Mouse (Mus musculus): ENCODE data around the gene Ercc2. TPM values are rescaled to one million over a fixed set of nuclear protein-coding genes. Genes with fewer than 3 reads are reported as not detected.
A peak's percentile ranks its signal among the peaks of the same experiment; 100 is the strongest.

Gene Ercc2
- polyA plus RNA-seq, 1 experiment from 2014 or later: 19.3 TPM

- Histone ChIP-seq H3K36me3 (peaks cover 14% of the 10 kb centered on the region), H3K27me3 (ENCODE audit: insufficient read depth, poor library complexity, severe bottlenecking) (peaks cover 57% of the 10 kb centered on the region)
These were observed 39.2 kb downstream of the Ercc2 start for GRCm38 (mm10) chr7:19420821-19421636.

GRCm38 (mm10) chr7:19423083-19423482 is 41.3 kb downstream of the Ercc2 start:
- H3K4me3 ChIP-seq: no peak overlapping the region
- no peaks in the 10 kb centered on the region; the same call in 1 of the 2 replicates for H3K9me3 ChIP-seq
- WGBS: 86% methylated on average over 3 of the region's 3 CpGs
- H3K4me1 ChIP-seq: peaks cover 15% of the 10 kb centered on the region
- peaks cover 35% of the 10 kb centered on the region for H3K36me3 ChIP-seq
- DNase-seq (ENCODE audit: low spot score): no peak
- H3K27ac ChIP-seq: no peak overlapping the region
- H3K27me3 ChIP-seq (ENCODE audit: insufficient read depth, poor library complexity, severe bottlenecking): peaks cover 40% of the 10 kb centered on the region

More at GRCm38 (mm10) chr7:19420821-19421636, 39.2 kb downstream of the Ercc2 start:
- WGBS: 12% methylated on average over 43 of the region's 43 CpGs
- no peak overlapping the region for H3K27ac ChIP-seq
- peaks cover 26% of the 10 kb centered on the region for H3K4me1 ChIP-seq
- no peaks in the 10 kb centered on the region; the same call in 1 of the 2 replicates for H3K9me3 ChIP-seq
- peak; percentile 96 for DNase-seq (ENCODE audit: low spot score)
- peak overlapping the region; percentile 57 for H3K4me3 ChIP-seq

GRCm38 (mm10) chr7:19424051-19424450 is 42.2 kb downstream of the Ercc2 start:
- no peak overlapping the region for H3K27ac ChIP-seq
- peaks cover 44% of the 10 kb centered on the region for H3K36me3 ChIP-seq
- 57% methylated on average over 4 of the region's 4 CpGs for WGBS

GRCm38 (mm10) chr7:19426349-19426748 is 44.5 kb downstream of the Ercc2 start:
- Histone ChIP-seq H3K27me3 (ENCODE audit: insufficient read depth, poor library complexity, severe bottlenecking) (peaks cover 9% of the 10 kb centered on the region; the same call in 1 of the 2 replicates), H3K9me3 (no peaks in the 10 kb centered on the region), H3K4me3 (0 out of 2 replicates have a peak overlapping the region, but pooled peaks have one; percentile 2), H3K4me1 (0 out of 2 replicates have a peak, but pooled peaks cover 2% of the 10 kb centered on the region), H3K27ac (no peak overlapping the region), H3K36me3 (peaks cover 67% of the 10 kb centered on the region)
- whole genome bisulfite sequencing: 70% methylated on average over 6 of the region's 6 CpGs
- no peak for DNase-seq (ENCODE audit: low spot score)

More at GRCm38 (mm10) chr7:19424051-19424450, 42.2 kb downstream of the Ercc2 start:
- peaks cover 15% of the 10 kb centered on the region for H3K4me1 ChIP-seq
- no peak for DNase-seq (ENCODE audit: low spot score)
- peaks cover 31% of the 10 kb centered on the region for H3K27me3 ChIP-seq (ENCODE audit: insufficient read depth, poor library complexity, severe bottlenecking)
- H3K4me3 ChIP-seq: no peak overlapping the region
- H3K9me3 ChIP-seq: no peaks in the 10 kb centered on the region

- no peak for DNase-seq (ENCODE audit: low spot score)
- WGBS: 86% methylated on average over 6 of the region's 6 CpGs
- Histone ChIP-seq H3K4me3 (no peak overlapping the region), H3K9me3 (no peaks in the 10 kb centered on the region), H3K4me1 (no peaks in the 10 kb centered on the region), H3K27ac (no peak overlapping the region), H3K27me3 (ENCODE audit: insufficient read depth, poor library complexity, severe bottlenecking) (peaks cover 5% of the 10 kb centered on the region; the same call in 1 of the 2 replicates), H3K36me3 (peaks cover 73% of the 10 kb centered on the region)
These were observed 45.1 kb downstream of the Ercc2 start for GRCm38 (mm10) chr7:19426888-19427287.

GRCm38 (mm10) chr7:19427999-19428650 is 46.3 kb downstream of the Ercc2 start:
- Histone ChIP-seq H3K36me3 (peaks cover 85% of the 10 kb centered on the region), H3K9me3 (0 out of 2 replicates have a peak, but pooled peaks cover 2% of the 10 kb centered on the region), H3K4me3 (no peak overlapping the region), H3K27me3 (ENCODE audit: insufficient read depth, poor library complexity, severe bottlenecking) (no peaks in the 10 kb centered on the region; the same call in 1 of the 2 replicates), H3K4me1 (no peaks in the 10 kb centered on the region), H3K27ac (no peak overlapping the region)
- 75% methylated on average over 15 of the region's 15 CpGs for WGBS
- no peak for DNase-seq (ENCODE audit: low spot score)

- Histone ChIP-seq H3K9me3 (0 out of 2 replicates have a peak, but pooled peaks cover 2% of the 10 kb centered on the region), H3K36me3 (peaks cover 100% of the 10 kb centered on the region), H3K27me3 (ENCODE audit: insufficient read depth, poor library complexity, severe bottlenecking) (no peaks in the 10 kb centered on the region), H3K4me1 (no peaks in the 10 kb centered on the region), H3K4me3 (no peak overlapping the region), H3K27ac (no peak overlapping the region)
- no peak for DNase-seq (ENCODE audit: low spot score)
- WGBS: 72% methylated on average over 8 of the region's 8 CpGs
These were observed 47.9 kb downstream of the Ercc2 start for GRCm38 (mm10) chr7:19429726-19430125.

- peaks cover 100% of the 10 kb centered on the region for H3K36me3 ChIP-seq
- no peak overlapping the region for H3K27ac ChIP-seq
- no peak overlapping the region for H3K4me3 ChIP-seq
- DNase-seq (ENCODE audit: low spot score): no peak
- no peaks in the 10 kb centered on the region for H3K4me1 ChIP-seq
- H3K9me3 ChIP-seq: 0 out of 2 replicates have a peak, but pooled peaks cover 2% of the 10 kb centered on the region
- H3K27me3 ChIP-seq (ENCODE audit: insufficient read depth, poor library complexity, severe bottlenecking): no peaks in the 10 kb centered on the region
- 90% methylated on average over 6 of the region's 6 CpGs for WGBS
These were observed 48.6 kb downstream of the Ercc2 start for GRCm38 (mm10) chr7:19430402-19430801.

- 93% methylated on average over 2 of the region's 2 CpGs for WGBS
- Histone ChIP-seq H3K9me3 (0 out of 2 replicates have a peak, but pooled peaks cover 2% of the 10 kb centered on the region), H3K27me3 (ENCODE audit: insufficient read depth, poor library complexity, severe bottlenecking) (no peaks in the 10 kb centered on the region), H3K4me1 (no peaks in the 10 kb centered on the region), H3K36me3 (peaks cover 100% of the 10 kb centered on the region), H3K4me3 (no peak overlapping the region), H3K27ac (no peak overlapping the region)
- no peak for DNase-seq (ENCODE audit: low spot score)
These were observed 50.7 kb downstream of the Ercc2 start for GRCm38 (mm10) chr7:19432475-19432874.

- no peak overlapping the region for H3K27ac ChIP-seq
- H3K36me3 ChIP-seq: peaks cover 96% of the 10 kb centered on the region
- H3K9me3 ChIP-seq: 0 out of 2 replicates have a peak, but pooled peaks cover 2% of the 10 kb centered on the region
- 89% methylated on average over 2 of the region's 2 CpGs for WGBS
- H3K27me3 ChIP-seq (ENCODE audit: insufficient read depth, poor library complexity, severe bottlenecking): no peaks in the 10 kb centered on the region
- no peaks in the 10 kb centered on the region for H3K4me1 ChIP-seq
- no peak overlapping the region for H3K4me3 ChIP-seq
- no peak for DNase-seq (ENCODE audit: low spot score)
These were observed 54.5 kb downstream of the Ercc2 start for GRCm38 (mm10) chr7:19436276-19436675.

- Histone ChIP-seq H3K27ac (no peak overlapping the region), H3K4me3 (no peak overlapping the region), H3K4me1 (no peaks in the 10 kb centered on the region), H3K36me3 (peaks cover 96% of the 10 kb centered on the region), H3K27me3 (ENCODE audit: insufficient read depth, poor library complexity, severe bottlenecking) (no peaks in the 10 kb centered on the region), H3K9me3 (0 out of 2 replicates have a peak, but pooled peaks cover 2% of the 10 kb centered on the region)
- DNase-seq (ENCODE audit: low spot score): no peak
- 81% methylated on average over 9 of the region's 9 CpGs for WGBS
These were observed 55.2 kb downstream of the Ercc2 start for GRCm38 (mm10) chr7:19437048-19437447.

GRCm38 (mm10) chr7:19441448-19442091 is 59.8 kb downstream of the Ercc2 start:
- WGBS: 67% methylated on average over 9 of the region's 9 CpGs
- no peak overlapping the region for H3K4me3 ChIP-seq
- H3K9me3 ChIP-seq: no peaks in the 10 kb centered on the region
- no peaks in the 10 kb centered on the region for H3K27me3 ChIP-seq (ENCODE audit: insufficient read depth, poor library complexity, severe bottlenecking)
- H3K4me1 ChIP-seq: no peaks in the 10 kb centered on the region
- no peak overlapping the region for H3K27ac ChIP-seq
- DNase-seq (ENCODE audit: low spot score): no peak
- H3K36me3 ChIP-seq: peaks cover 93% of the 10 kb centered on the region

All from heart, embryonic 10.5 days (tissue).